In genomic region chr9:63135356-63135755, GRCm38 (mm10) we compare ENCODE assay signal across 8 mouse cellular contexts. TPM values are rescaled to one million over a fixed set of nuclear protein-coding genes. Genes with fewer than 3 reads are reported as not detected.
DNase-seq lines count a peak whose midpoint lies in the region; ATAC-seq and TF ChIP-seq lines count a peak whose summit lies in the region.

No protein-coding gene starts in this region.

- intact Hi-C loops in left cerebral cortex, postnatal 36 days (cut with DNase I): loop anchor here (5.0 to 10.0 kb wide), 3 partner anchors 467 to 707 kb away; partner anchors contain the start of genes Aagab, Iqch and Smad3

- peaks cover 69% of the 10 kb centered on the region for H3K27me3 ChIP-seq in kidney, embryonic 16.5 days (ENCODE audit: insufficient read depth, low read length)
- H3K27me3 ChIP-seq in embryonic facial prominence, embryonic 10.5 days (replicated peaks; ENCODE audit: low read depth, poor library complexity, severe bottlenecking): peaks cover 89% of the 10 kb centered on the region
- peaks cover 58% of the 10 kb centered on the region for H3K27me3 ChIP-seq in hindbrain, postnatal 0 days (ENCODE audit: insufficient read depth, low read length)

- peak overlapping the region; percentile 39 for H3K4me3 ChIP-seq in kidney, embryonic 16.5 days (ENCODE audit: low read length)
- peak overlapping the region; percentile 42; the same call in 1 of the 2 replicates for H3K4me3 ChIP-seq in embryonic facial prominence, embryonic 10.5 days
- peak overlapping the region; percentile 31 for H3K4me3 ChIP-seq in hindbrain, postnatal 0 days (ENCODE audit: low read length)

- no peak overlapping the region for H3K27ac ChIP-seq in kidney, embryonic 16.5 days (ENCODE audit: low read length)
- H3K27ac ChIP-seq in embryonic facial prominence, embryonic 10.5 days (replicated peaks): no peak overlapping the region
- H3K27ac ChIP-seq in hindbrain, postnatal 0 days: no peak overlapping the region

- peak overlapping the region; percentile 49 for H3K4me2 ChIP-seq in kidney, embryonic 16.5 days (replicated peaks; ENCODE audit: low read depth, low read length)
- peak overlapping the region; percentile 55 for H3K4me2 ChIP-seq in hindbrain, postnatal 0 days (ENCODE audit: low read depth, low read length)

- no peaks in the 10 kb centered on the region for H3K9me3 ChIP-seq in kidney, embryonic 16.5 days (ENCODE audit: low read length)
- H3K9me3 ChIP-seq in embryonic facial prominence, embryonic 10.5 days: no peaks in the 10 kb centered on the region
- H3K9me3 ChIP-seq in hindbrain, postnatal 0 days (ENCODE audit: low read length): no peaks in the 10 kb centered on the region

- no peak for ATAC-seq in kidney, embryonic 16.5 days (ENCODE audit: low FRiP score, low TSS enrichment)
- no peak for ATAC-seq in hindbrain, postnatal 0 days

- WGBS in kidney, embryonic 16.5 days: 1% methylated on average over 11 of the region's 11 CpGs
- 4% methylated on average over 11 of the region's 11 CpGs for WGBS in embryonic facial prominence, embryonic 10.5 days
- WGBS in hindbrain, postnatal 0 days: 3% methylated on average over 11 of the region's 11 CpGs

- 0 out of 2 replicates have a peak overlapping the region, but pooled peaks have one; percentile 32 for H3K9ac ChIP-seq in kidney, embryonic 16.5 days (replicated peaks; ENCODE audit: low read length)
- no peak overlapping the region for H3K9ac ChIP-seq in hindbrain, postnatal 0 days (replicated peaks; ENCODE audit: low read length)

- no peak for DNase-seq in kidney, adult 18-20 months
- DNase-seq in embryonic facial prominence, embryonic 10.5 days (ENCODE audit: low spot score): no peak
- DNase-seq in hindbrain, postnatal 0 days (ENCODE audit: low spot score): no peak
- peak; percentile 62 for DNase-seq in naive thymus-derived CD4-positive, alpha-beta T cell, adult 2 months (ENCODE audit: low read depth)
- no peak for DNase-seq in left cerebral cortex, postnatal 36 days (ENCODE audit: low spot score in 2 of 2)
- DNase-seq in left cerebral cortex, adult 8-10 months (ENCODE audit: low spot score in 2 of 2): no peak
- no peak for DNase-seq in T-cell, adult 2 months (ENCODE audit: low spot score)

- no peak for TF ChIP-seq CTCF in hindbrain, postnatal 0 days (IDR thresholded peaks at IDR 0.05; ENCODE audit: low read depth)

- peaks cover 43% of the 10 kb centered on the region for H3K4me1 ChIP-seq in kidney, embryonic 16.5 days (ENCODE audit: insufficient read depth, low read length)
- H3K4me1 ChIP-seq in embryonic facial prominence, embryonic 10.5 days: peaks cover 66% of the 10 kb centered on the region
- H3K4me1 ChIP-seq in hindbrain, postnatal 0 days (ENCODE audit: insufficient read depth, low read length): peaks cover 17% of the 10 kb centered on the region; the same call in 1 of the 2 replicates

- H3K36me3 ChIP-seq in kidney, embryonic 16.5 days (ENCODE audit: insufficient read depth, low read length): no peaks in the 10 kb centered on the region
- H3K36me3 ChIP-seq in embryonic facial prominence, embryonic 10.5 days (replicated peaks): no peaks in the 10 kb centered on the region
- H3K36me3 ChIP-seq in hindbrain, postnatal 0 days (ENCODE audit: insufficient read depth, low read length): no peaks in the 10 kb centered on the region

RNA-seq across cellular contexts. Expression of gene Skor1, which starts 13.4 kb away (rescaled TPM):
- polyA plus RNA-seq in kidney, embryonic 16.5 days (2015; fragmentation: Nextera tagmentation; extraction: Ambion mirVana): not detected in 2 replicates
- 0.06 and 0.10 TPM in 2 replicates for polyA plus RNA-seq in embryonic facial prominence, embryonic 10.5 days (2016; fragmentation: Nextera tagmentation; extraction: Ambion mirVana)
- total RNA-seq in hindbrain, postnatal 0 days (2014; rRNA removed): 36.3 and 38.5 TPM in 2 replicates
- 9.2 TPM in 2 replicates for polyA plus RNA-seq in hindbrain, postnatal 0 days (2015; fragmentation: Nextera tagmentation; extraction: Ambion mirVana)
- total RNA-seq in left cerebral cortex, postnatal 36 days (2021): under 1 TPM; 0.18 to 0.22 TPM
- total RNA-seq in left cerebral cortex, adult 8-10 months (2022): under 1 TPM; 0.34 to 0.44 (median 0.37) TPM

Comparison
In these comparisons a context has a peak if more than half of its experiments do, and no peak if none do; other contexts are left out.
1. RNA of gene Skor1, which starts 13.4 kb away (total RNA-seq): 36.3 to 38.5 TPM in hindbrain, postnatal 0 days; 0.34 to 0.44 TPM in left cerebral cortex, adult 8-10 months and 0.18 to 0.22 TPM in left cerebral cortex, postnatal 36 days; every median in the first group is over 10 times any median in the second.
2. Peak in every context shown above with its lines, with median percentiles within 50 percentile points of each other: H3K4me3 ChIP-seq.